Mouse (Mus musculus) CH12.LX (cell line): Measurements from ENCODE around the gene Arl6ip6.

Experiments
- CTCF ChIP-seq, 2 experiments: IDR thresholded peaks in 1 of 2; conservative IDR thresholded peaks in 1 of 2; 2 replicates each; pipeline ENCODE4 v1.5.1; 2011 to 2012; ENCODE audit warnings: low read depth in 2 of 2, low read length in 2 of 2, improper control_type of control experiment in 1 of 2, inconsistent platforms in 1 of 2, mild to moderate bottlenecking in 1 of 2, moderate library complexity in 1 of 2
- MAFK ChIP-seq: IDR thresholded peaks from 2 replicates; pipeline ENCODE4 v1.6.1; 2011; ENCODE audit warnings: low read length, improper control_type of control experiment; ENCODE audit not compliant: insufficient replicate concordance

DNA sequence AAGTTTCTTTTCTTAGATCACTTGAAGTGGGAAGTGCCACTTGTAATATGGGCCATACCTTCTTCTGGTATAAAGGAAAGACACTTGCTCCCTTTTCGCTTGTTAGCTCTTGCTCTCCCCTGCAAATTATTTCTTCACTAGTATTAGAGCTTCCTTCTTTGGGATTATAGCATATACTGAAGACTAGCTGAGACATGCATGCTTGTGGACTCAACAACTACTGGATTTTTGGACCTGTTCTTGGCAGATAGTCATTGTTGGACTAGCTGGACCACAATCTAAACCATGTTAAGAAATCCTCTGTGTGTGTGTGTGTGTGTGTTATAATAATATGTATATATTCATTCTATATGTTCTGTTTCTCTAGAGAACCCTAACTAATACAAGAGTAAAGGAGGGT, 22.0 kb downstream of the Arl6ip6 start:
- TF ChIP-seq MAFK (no peak), CTCF (conservative IDR thresholded peaks at IDR 0.05 in 1 of 2, IDR thresholded peaks at IDR 0.05 in 1 of 2; ENCODE audit: low read depth in 2 of 2, low read length in 2 of 2) (no peak)
